Mouse (Mus musculus): ENCODE data around the gene Ltbp1.
A peak's percentile ranks its signal among the peaks of the same experiment; 100 is the strongest.

Gene Ltbp1

GRCm38 (mm10) chr17:75005281-75005684 is at the start of gene Ltbp1:
TSS of gene Ltbp1 (plus strand) at chr17:75005568.
- peak; percentile 53 for DNase-seq (ENCODE audit: low spot score)

- DNase-seq (ENCODE audit: low spot score): peak; percentile 52
These were observed 45.7 kb upstream of the Ltbp1 start for GRCm38 (mm10) chr17:74959481-74960245.

GRCm38 (mm10) chr17:74963222-74963621 is 42.1 kb upstream of the Ltbp1 start:
- no peak for DNase-seq (ENCODE audit: low spot score)

- no peak for DNase-seq (ENCODE audit: low spot score)
These were observed 41.5 kb upstream of the Ltbp1 start for GRCm38 (mm10) chr17:74963861-74964260.

GRCm38 (mm10) chr17:74967298-74967848 is 38.0 kb upstream of the Ltbp1 start:
- no peak for DNase-seq (ENCODE audit: low spot score)

GRCm38 (mm10) chr17:74968152-74968712 is 37.1 kb upstream of the Ltbp1 start:
- no peak for DNase-seq (ENCODE audit: low spot score)

- no peak for DNase-seq (ENCODE audit: low spot score)
These were observed 36.6 kb upstream of the Ltbp1 start for GRCm38 (mm10) chr17:74968738-74969271.

GRCm38 (mm10) chr17:74975192-74975591 is 30.2 kb upstream of the Ltbp1 start:
- no peak for DNase-seq (ENCODE audit: low spot score)

GRCm38 (mm10) chr17:74976167-74976985 is 29.0 kb upstream of the Ltbp1 start:
- no peak for DNase-seq (ENCODE audit: low spot score)

GRCm38 (mm10) chr17:74979767-74980166 is 25.6 kb upstream of the Ltbp1 start:
- no peak for DNase-seq (ENCODE audit: low spot score)

GRCm38 (mm10) chr17:74981703-74982102 is 23.7 kb upstream of the Ltbp1 start:
- no peak for DNase-seq (ENCODE audit: low spot score)

- no peak for DNase-seq (ENCODE audit: low spot score)
These were observed 22.5 kb upstream of the Ltbp1 start for GRCm38 (mm10) chr17:74982880-74983279.

GRCm38 (mm10) chr17:74984071-74984470 is 21.3 kb upstream of the Ltbp1 start:
- no peak for DNase-seq (ENCODE audit: low spot score)

GRCm38 (mm10) chr17:74984681-74985080 is 20.7 kb upstream of the Ltbp1 start:
- no peak for DNase-seq (ENCODE audit: low spot score)

- no peak for DNase-seq (ENCODE audit: low spot score)
These were observed 18.3 kb upstream of the Ltbp1 start for GRCm38 (mm10) chr17:74987067-74987466.

GRCm38 (mm10) chr17:74989691-74990090 is 15.7 kb upstream of the Ltbp1 start:
- no peak for DNase-seq (ENCODE audit: low spot score)

GRCm38 (mm10) chr17:74990561-74990960 is 14.8 kb upstream of the Ltbp1 start:
- no peak for DNase-seq (ENCODE audit: low spot score)

GRCm38 (mm10) chr17:74993726-74994581 is 11.4 kb upstream of the Ltbp1 start:
- DNase-seq (ENCODE audit: low spot score): no peak

- DNase-seq (ENCODE audit: low spot score): no peak
These were observed 10.8 kb upstream of the Ltbp1 start for GRCm38 (mm10) chr17:74994582-74994893.

GRCm38 (mm10) chr17:74995266-74995665 is 10.1 kb upstream of the Ltbp1 start:
- no peak for DNase-seq (ENCODE audit: low spot score)

GRCm38 (mm10) chr17:75000066-75000465 is 5.3 kb upstream of the Ltbp1 start:
- DNase-seq (ENCODE audit: low spot score): no peak

Measured in adipocyte (in vitro differentiated cells).